Mouse (Mus musculus): ENCODE measurements around the gene Dnlz. TPM values are rescaled to one million over a fixed set of nuclear protein-coding genes. Genes with fewer than 3 reads are reported as not detected.
A peak's percentile ranks its signal among the peaks of the same experiment; 100 is the strongest.

Dnlz gene
- polyA plus RNA-seq, 1 experiment from 2014 or later = 8.3 TPM

- no peak overlapping the region for H3K9ac ChIP-seq
- 67% methylated on average over 9 of the region's 9 CpGs for WGBS (ENCODE audit: insufficient replicate concordance)
- peaks cover 19% of the 10 kb centered on the region for H3K27me3 ChIP-seq
- H3K4me1 ChIP-seq (replicated peaks) = peaks cover 8% of the 10 kb centered on the region
- no peak for ATAC-seq (ENCODE audit: insufficient read depth)
- H3K36me3 ChIP-seq (replicated peaks) = no peaks in the 10 kb centered on the region
- no peak overlapping the region for H3K27ac ChIP-seq (replicated peaks)
- no peak overlapping the region for H3K4me3 ChIP-seq (replicated peaks)
- H3K4me2 ChIP-seq = no peak overlapping the region
- no peaks in the 10 kb centered on the region for H3K9me3 ChIP-seq (replicated peaks)
These were observed 32.8 kb downstream of the Dnlz start for GRCm38 (mm10) chr2:26319109-26319508.

- Histone ChIP-seq H3K27ac (replicated peaks) (no peak overlapping the region), H3K4me2 (no peak overlapping the region), H3K4me3 (replicated peaks) (no peak overlapping the region), H3K9ac (no peak overlapping the region), H3K9me3 (replicated peaks) (no peaks in the 10 kb centered on the region), H3K36me3 (replicated peaks) (no peaks in the 10 kb centered on the region), H3K4me1 (replicated peaks) (peaks cover 8% of the 10 kb centered on the region), H3K27me3 (peaks cover 19% of the 10 kb centered on the region)
- ATAC-seq (ENCODE audit: insufficient read depth) = no peak
- 56% methylated on average over 3 of the region's 3 CpGs for WGBS (ENCODE audit: insufficient replicate concordance)
These were observed 33.8 kb downstream of the Dnlz start for GRCm38 (mm10) chr2:26317991-26318672.

GRCm38 (mm10) chr2:26317371-26317770 lies 34.5 kb downstream of the Dnlz start:
- Histone ChIP-seq H3K9ac (no peak overlapping the region), H3K4me3 (replicated peaks) (no peak overlapping the region)
- 61% methylated on average over 3 of the region's 3 CpGs for WGBS (ENCODE audit: insufficient replicate concordance)

GRCm38 (mm10) chr2:26316576-26317246 lies 35.2 kb downstream of the Dnlz start:
- Histone ChIP-seq H3K4me2 (peak overlapping the region; percentile 82; the same call in 1 of the 2 replicates), H3K27me3 (peaks cover 19% of the 10 kb centered on the region), H3K4me1 (replicated peaks) (peaks cover 8% of the 10 kb centered on the region), H3K4me3 (replicated peaks) (peak overlapping the region; percentile 62), H3K36me3 (replicated peaks) (no peaks in the 10 kb centered on the region), H3K27ac (replicated peaks) (no peak overlapping the region), H3K9me3 (replicated peaks) (no peaks in the 10 kb centered on the region), H3K9ac (no peak overlapping the region)
- no peak for ATAC-seq (ENCODE audit: insufficient read depth)
- 71% methylated on average over 9 of the region's 9 CpGs for WGBS (ENCODE audit: insufficient replicate concordance)

More at GRCm38 (mm10) chr2:26317371-26317770, 34.5 kb downstream of the Dnlz start:
- Histone ChIP-seq H3K4me1 (replicated peaks) (peaks cover 8% of the 10 kb centered on the region), H3K4me2 (no peak overlapping the region), H3K27ac (replicated peaks) (no peak overlapping the region), H3K27me3 (peaks cover 19% of the 10 kb centered on the region), H3K36me3 (replicated peaks) (no peaks in the 10 kb centered on the region), H3K9me3 (replicated peaks) (no peaks in the 10 kb centered on the region)
- ATAC-seq (ENCODE audit: insufficient read depth) = no peak

DNA sequence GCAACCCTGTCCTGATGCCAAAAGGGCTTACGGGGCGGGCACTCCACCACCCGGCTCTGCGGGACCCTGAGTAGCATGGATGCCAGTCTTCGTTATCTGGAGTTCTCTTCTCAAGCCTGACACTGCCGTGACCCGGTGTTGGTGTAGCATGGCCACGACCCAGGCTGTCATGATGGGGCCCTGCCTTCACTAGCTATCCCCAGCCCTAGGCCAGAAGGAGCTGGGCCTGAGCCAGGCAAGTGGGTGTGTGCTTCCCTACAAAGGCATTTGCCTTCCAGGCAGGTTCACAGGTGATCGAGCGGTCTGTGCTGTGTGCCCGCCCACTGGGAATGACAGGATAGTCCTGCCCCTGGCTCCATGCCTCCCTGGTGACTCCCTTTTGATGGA lies 36.0 kb downstream of the Dnlz start:
- Histone ChIP-seq H3K27me3 (peaks cover 19% of the 10 kb centered on the region), H3K4me1 (replicated peaks) (peaks cover 8% of the 10 kb centered on the region), H3K4me2 (peak overlapping the region; percentile 82), H3K9me3 (replicated peaks) (no peaks in the 10 kb centered on the region), H3K36me3 (replicated peaks) (no peaks in the 10 kb centered on the region), H3K4me3 (replicated peaks) (peak overlapping the region; percentile 62), H3K27ac (replicated peaks) (no peak overlapping the region), H3K9ac (peak overlapping the region; percentile 45; the same call in 1 of the 2 replicates)
- peak; percentile 24; the same call in 1 of the 2 replicates for ATAC-seq (ENCODE audit: insufficient read depth)
- 5% methylated on average over 11 of the region's 11 CpGs for WGBS (ENCODE audit: insufficient replicate concordance)

- Histone ChIP-seq H3K9me3 (replicated peaks) (no peaks in the 10 kb centered on the region), H3K4me1 (replicated peaks) (peaks cover 8% of the 10 kb centered on the region), H3K27me3 (peaks cover 19% of the 10 kb centered on the region), H3K27ac (replicated peaks) (no peak within 1 kb of the TSS), H3K36me3 (replicated peaks) (no peaks in the 10 kb centered on the region), H3K4me3 (replicated peaks) (peak within 1 kb of the TSS; percentile 62), H3K4me2 (peak within 1 kb of the TSS; percentile 82), H3K9ac (peak within 1 kb of the TSS; percentile 45; the same call in 1 of the 2 replicates)
- ATAC-seq (ENCODE audit: insufficient read depth) = peak; percentile 51
- 1% methylated on average over 63 of the region's 66 CpGs for WGBS (ENCODE audit: insufficient replicate concordance)
These were observed 36.6 kb downstream of the Dnlz start, which contains the start of gene Gpsm1 for GRCm38 (mm10) chr2:26315072-26315924. TSS of gene Gpsm1 (plus strand) at chr2:26315515.

- peaks cover 8% of the 10 kb centered on the region for H3K4me1 ChIP-seq (replicated peaks)
- 0 out of 2 replicates have a peak overlapping the region, but pooled peaks have one; percentile 82 for H3K4me2 ChIP-seq
- H3K9ac ChIP-seq = no peak overlapping the region
- H3K4me3 ChIP-seq (replicated peaks) = no peak overlapping the region
- H3K36me3 ChIP-seq (replicated peaks) = no peaks in the 10 kb centered on the region
- no peak for ATAC-seq (ENCODE audit: insufficient read depth)
- no peaks in the 10 kb centered on the region for H3K9me3 ChIP-seq (replicated peaks)
- 50% methylated on average over 13 of the region's 13 CpGs for WGBS (ENCODE audit: insufficient replicate concordance)
- H3K27ac ChIP-seq (replicated peaks) = no peak overlapping the region
- H3K27me3 ChIP-seq = peaks cover 19% of the 10 kb centered on the region
These were observed 37.4 kb downstream of the Dnlz start for GRCm38 (mm10) chr2:26314281-26315071.

DNA sequence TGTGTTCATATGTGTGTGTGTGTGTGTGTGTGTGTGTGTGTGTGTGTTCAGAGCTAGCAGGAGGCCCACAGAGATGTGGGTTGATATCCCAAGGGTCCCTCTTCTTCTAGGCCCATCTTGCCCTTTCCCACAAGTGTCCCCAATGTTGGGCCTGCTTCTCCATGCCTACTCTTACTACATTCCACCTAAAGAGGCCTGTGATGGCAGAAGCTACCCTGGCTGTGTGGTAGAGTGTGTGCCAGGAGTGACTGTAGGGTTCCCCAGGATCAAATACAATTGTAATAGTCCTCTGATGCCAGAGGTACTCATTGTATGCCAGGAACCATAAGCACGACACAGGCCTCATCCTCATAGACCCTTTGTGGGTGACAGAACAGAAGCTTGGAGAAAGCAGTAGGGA lies 38.5 kb downstream of the Dnlz start:
- Histone ChIP-seq H3K9me3 (replicated peaks) (no peaks in the 10 kb centered on the region), H3K27me3 (peaks cover 23% of the 10 kb centered on the region), H3K27ac (replicated peaks) (no peak overlapping the region), H3K36me3 (replicated peaks) (no peaks in the 10 kb centered on the region), H3K4me2 (no peak overlapping the region), H3K4me3 (replicated peaks) (no peak overlapping the region), H3K4me1 (replicated peaks) (peaks cover 8% of the 10 kb centered on the region), H3K9ac (no peak overlapping the region)
- 48% methylated on average over 1 of the region's 1 CpGs for WGBS (ENCODE audit: insufficient replicate concordance)
- ATAC-seq (ENCODE audit: insufficient read depth) = no peak

GRCm38 (mm10) chr2:26312812-26313211 lies 39.1 kb downstream of the Dnlz start:
- Histone ChIP-seq H3K27ac (replicated peaks) (no peak overlapping the region), H3K27me3 (peaks cover 23% of the 10 kb centered on the region), H3K9ac (no peak overlapping the region), H3K4me2 (no peak overlapping the region), H3K9me3 (replicated peaks) (no peaks in the 10 kb centered on the region), H3K4me3 (replicated peaks) (no peak overlapping the region), H3K36me3 (replicated peaks) (no peaks in the 10 kb centered on the region), H3K4me1 (replicated peaks) (peaks cover 8% of the 10 kb centered on the region)
- ATAC-seq (ENCODE audit: insufficient read depth) = no peak
- WGBS (ENCODE audit: insufficient replicate concordance) = 42% methylated on average over 2 of the region's 2 CpGs

DNA sequence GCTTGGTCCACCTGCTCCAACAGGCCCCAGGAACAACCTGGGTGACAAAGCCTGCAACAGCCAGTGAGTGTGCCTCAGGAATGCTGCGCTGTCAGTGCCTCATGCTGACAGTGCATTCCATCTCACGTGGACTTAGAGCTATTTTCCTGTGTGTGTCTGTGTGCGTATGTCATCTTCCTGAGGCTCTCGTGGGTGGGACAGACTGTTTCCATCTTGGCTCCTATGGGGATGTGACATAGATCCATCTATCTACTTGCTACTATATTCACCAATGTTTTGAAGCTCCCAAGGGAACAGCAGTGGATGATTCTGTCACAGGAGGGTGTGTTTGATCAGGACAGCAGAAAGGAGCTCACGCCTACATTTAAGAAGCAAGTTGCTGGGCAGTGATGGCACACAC lies 40.0 kb downstream of the Dnlz start:
- Histone ChIP-seq H3K9me3 (replicated peaks) (no peaks in the 10 kb centered on the region), H3K4me3 (replicated peaks) (no peak overlapping the region), H3K36me3 (replicated peaks) (no peaks in the 10 kb centered on the region), H3K9ac (no peak overlapping the region), H3K27ac (replicated peaks) (no peak overlapping the region), H3K4me2 (no peak overlapping the region), H3K4me1 (replicated peaks) (peaks cover 8% of the 10 kb centered on the region), H3K27me3 (peaks cover 22% of the 10 kb centered on the region)
- ATAC-seq (ENCODE audit: insufficient read depth) = no peak
- 45% methylated on average over 5 of the region's 5 CpGs for WGBS (ENCODE audit: insufficient replicate concordance)

All from liver, embryonic 15.5 days (tissue).